Mouse (Mus musculus): ENCODE data around the gene Gpr62.

GRCm38 (mm10) chr9:106451298-106451697 lies 14.4 kb downstream of the Gpr62 start:
- TF ChIP-seq CTCF (conservative IDR thresholded peaks at IDR 0.05; ENCODE audit: low read length) = no peak
- no peak for TF ChIP-seq POU5F1 (IDR thresholded peaks at IDR 0.05; ENCODE audit: borderline replicate concordance, low read length)
- no peak for TF ChIP-seq NANOG (IDR thresholded peaks at IDR 0.05; ENCODE audit: borderline replicate concordance, low read length)

All from E14TG2a.4 (cell line).